Mouse (Mus musculus) frontal cortex, adult 2 months (tissue): Measurements from ENCODE around the gene Tinagl1. TPM values are rescaled to one million over a fixed set of nuclear protein-coding genes. Genes with fewer than 3 reads are reported as not detected.

Experiments used
- DNase-seq, 2 experiments: peaks; one replicate each; pipeline ENCODE4 v3.0.0; 2022; ENCODE audit warnings: low spot score in 1 of 2; ENCODE audit errors: extremely low spot score in 1 of 2
- polyA plus RNA-seq: library from polyadenylated mRNA; depleted of rRNA; stranded (reverse); fragments of >200 nt; gene quantifications from 2 replicates; pipeline ENCODE4 v1.2.3, GENCODE M21; 2012; rRNA removed

Gene Tinagl1
- polyA plus RNA-seq, 1 experiment = 12.1 TPM

DNA sequence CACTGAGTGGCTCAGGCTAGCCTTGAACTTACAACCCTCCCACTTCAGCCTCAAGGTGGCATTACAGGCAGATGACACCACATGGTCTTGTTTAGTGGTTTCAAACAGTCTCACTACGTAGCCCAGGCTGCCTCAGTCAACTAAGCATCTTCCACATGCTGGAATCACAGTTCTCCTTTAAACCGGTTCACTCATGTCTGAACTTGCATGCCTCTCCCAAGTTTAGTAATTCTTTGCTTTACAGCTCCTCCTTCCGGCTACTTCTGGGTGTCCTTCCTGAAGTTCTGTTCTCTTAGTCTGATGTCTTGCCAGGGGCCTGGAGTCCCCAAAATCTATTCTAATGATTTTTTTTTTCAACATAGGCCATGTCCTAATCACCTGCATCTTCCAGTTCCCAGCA lies 20.7 kb downstream of the Tinagl1 start:
- no peak for DNase-seq

DNA sequence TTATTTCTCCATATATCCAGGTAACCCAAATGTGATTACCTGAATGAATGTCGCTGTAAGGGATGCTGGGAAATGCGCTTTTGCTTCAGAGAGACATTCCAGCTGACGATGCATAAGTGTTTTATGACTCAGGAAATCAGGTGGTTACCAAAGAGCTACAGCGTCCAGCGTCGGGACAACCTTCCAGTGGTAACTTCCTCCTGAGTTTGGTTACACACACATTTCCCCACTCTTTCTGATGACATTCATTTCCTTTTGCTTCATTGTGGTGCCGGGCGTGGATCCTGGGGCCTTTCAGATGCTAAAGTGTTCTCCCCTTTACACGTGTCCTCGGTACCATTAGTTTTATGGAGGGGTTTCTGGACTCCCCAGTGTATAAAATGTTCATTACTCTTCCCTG lies 26.5 kb downstream of the Tinagl1 start:
- no peak for DNase-seq

DNA sequence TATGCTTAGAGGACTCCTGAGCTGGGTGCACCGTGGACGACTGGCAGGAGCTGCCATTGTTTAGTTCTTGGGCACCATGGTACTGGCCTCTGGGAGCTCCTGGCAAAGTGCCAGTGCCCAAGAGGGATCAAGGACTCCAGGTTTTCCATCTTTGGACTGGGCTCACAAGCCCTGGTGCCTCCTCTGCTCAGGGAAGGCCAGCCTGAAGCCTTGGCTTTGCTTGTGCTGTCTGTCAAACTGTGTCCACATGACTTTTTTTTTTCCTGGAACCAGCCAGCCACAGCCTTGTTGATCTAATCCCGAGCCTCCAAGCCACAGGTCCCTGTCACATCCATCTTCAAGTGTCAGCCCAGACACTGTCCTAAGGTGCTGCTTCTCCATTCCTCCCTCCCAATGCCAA lies 33.1 kb downstream of the Tinagl1 start:
- DNase-seq = no peak

DNA sequence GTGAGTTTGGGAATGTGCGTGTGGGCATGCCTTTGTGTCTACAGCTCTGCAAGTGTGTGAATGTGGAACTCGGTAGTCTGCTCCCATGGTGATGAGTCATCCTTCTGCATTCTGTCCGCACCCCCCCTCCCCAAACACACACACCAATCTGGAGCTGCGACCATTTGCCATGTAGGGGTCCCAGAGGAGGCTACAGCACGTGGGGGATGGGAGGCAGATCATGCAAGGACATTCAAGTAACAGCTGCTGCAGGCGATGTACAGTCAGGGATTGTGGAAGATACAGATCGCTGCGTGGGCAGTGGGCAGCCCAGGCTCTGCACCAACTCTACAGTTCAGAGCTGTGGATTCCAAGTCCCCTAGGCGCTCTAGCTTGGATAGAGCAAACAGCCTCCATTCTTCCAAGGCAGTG lies 33.9 kb downstream of the Tinagl1 start:
- DNase-seq = peak; percentile 22 to 69

DNA sequence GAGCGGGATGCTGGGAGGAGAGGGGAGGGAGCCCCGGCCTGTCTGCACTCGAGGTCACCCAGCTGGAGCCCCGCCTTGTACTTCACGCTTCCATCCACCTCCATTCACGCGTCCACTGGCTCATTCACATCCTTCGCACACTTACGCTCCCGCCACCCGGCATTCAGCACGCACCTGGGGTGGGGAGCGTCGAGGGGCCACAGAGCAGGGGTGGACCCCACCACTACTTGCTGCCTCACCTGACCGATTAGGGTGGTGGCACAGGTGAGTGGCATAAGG lies 35.8 kb downstream of the Tinagl1 start, which contains the start of gene Hcrtr1:
Hcrtr1 (minus strand) TSS at position 146 of the 279 bp plus-strand sequence.
- DNase-seq = no peak

DNA sequence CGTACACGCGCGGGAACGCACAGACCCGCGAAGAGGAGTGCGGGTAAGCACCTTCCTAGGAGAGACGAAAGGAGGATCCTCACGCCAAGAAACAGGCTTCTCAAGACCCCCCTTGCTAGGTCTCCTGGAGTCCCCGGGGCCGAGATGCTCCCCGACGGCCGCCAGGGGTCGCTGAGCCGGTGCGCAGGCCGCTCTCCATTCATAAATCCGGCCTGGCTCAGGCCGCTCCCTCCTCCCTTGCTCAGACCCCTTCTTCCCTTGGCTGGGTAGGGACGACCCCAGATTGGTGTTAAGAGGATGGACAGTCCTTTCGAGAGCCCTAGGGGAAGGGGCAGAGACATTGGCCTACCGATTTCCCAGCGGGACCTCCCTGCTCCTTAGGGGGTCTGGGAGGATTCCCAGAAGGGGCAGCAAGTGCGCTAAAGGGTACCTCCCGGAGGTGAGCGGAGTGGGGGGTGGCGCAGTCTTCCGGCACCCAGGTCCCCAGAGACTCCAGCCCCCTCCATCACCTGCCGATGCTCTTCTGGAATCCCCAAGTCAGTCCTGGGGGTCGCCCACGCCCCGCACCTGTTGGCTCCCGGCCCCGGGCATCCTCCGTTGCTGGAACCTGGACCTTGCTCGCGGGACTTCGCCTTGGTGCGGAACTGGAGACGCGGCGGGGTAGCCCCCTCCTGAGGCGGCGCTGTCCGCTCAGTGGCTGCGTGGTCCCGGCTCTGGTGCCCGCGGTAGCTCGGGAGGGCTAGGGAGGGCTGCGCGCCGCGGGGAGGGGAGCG lies 36.3 kb downstream of the Tinagl1 start:
- peak in 1 of 2 experiments; percentile 72 for DNase-seq

DNA sequence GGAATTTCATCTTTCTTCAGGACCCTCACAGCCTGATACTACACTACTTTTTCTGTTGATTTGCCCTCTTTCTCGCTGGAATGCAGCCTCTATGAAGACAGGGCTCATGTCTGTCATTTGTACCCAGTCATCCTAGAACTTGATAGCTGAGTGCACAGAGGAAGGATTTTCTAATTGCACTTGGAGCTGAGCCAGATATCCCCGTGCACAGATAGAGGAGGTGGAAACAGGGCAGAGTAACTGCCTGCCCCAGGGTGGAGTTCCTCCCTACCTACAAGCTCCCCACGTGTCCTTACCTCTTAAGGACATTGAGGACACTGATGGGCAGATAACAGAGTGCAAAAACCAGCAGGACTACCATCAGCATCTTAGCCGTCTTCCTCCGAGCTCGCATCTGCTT lies 41.5 kb downstream of the Tinagl1 start:
- DNase-seq = no peak

DNA sequence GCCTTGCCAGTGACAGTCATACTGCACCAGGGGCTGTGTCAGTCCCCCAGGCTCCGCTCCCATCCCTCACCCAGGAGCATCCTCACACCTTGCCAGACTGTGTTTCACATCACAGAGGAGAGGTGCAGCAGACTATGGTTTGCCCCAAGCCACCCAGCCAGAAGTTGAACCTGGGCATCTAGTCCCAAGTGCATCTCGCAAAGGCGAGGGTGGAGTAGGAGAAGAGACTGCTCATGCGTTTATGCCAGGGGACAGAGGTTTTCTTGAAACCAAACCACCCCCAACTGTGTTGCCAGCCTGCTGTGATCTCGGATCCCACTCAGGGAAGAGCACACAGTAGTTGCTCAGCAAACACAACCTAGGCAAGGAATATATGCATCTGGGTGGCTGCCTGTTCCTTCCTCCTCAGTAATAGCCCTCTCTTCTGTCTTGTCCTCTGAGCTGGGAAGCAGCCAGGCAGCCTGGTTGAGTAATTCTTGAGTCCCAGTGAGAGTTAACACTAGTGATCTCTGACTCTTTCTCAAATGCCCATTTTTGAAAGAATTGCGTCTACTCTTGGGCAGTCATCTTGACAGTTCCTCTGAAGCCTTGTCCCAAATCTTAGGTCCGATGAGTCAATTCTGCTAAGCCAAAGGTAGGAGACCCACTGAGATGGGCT lies 43.3 kb downstream of the Tinagl1 start:
- DNase-seq = no peak

DNA sequence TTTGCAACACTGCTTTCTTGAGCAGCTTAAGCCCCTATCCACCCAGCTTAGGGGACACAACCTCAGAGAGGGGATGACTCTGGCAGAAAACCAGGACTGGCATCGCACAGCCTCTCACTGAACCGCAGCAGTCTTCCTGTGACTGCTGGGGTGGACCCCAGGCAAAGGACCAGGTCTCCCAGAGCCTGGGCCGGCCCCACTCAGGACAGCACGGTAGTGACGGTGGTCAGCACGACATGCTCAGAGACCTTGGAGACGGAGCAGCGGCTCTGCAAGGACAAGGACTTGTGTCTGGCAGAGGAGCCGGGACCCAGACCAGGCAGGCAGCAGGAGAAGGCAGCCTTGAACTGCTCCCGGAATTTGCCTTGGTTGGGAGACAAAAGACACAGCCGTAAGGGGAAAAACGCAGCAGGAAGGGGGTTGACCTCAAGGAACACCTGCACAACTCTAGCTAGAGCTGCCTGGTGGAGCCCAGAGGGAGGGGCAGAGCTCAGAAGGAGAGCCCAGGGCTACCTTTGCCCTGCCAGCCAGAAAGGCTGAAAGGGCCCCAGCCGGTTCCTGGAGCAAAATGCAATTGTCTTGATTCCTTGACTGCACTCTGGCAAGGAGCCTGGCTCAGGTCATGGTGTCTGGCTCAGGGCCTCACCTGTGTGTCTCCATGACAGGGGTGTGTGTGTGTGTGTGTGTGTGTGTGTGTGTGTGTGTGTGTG lies 44.1 kb downstream of the Tinagl1 start:
- no peak for DNase-seq

DNA sequence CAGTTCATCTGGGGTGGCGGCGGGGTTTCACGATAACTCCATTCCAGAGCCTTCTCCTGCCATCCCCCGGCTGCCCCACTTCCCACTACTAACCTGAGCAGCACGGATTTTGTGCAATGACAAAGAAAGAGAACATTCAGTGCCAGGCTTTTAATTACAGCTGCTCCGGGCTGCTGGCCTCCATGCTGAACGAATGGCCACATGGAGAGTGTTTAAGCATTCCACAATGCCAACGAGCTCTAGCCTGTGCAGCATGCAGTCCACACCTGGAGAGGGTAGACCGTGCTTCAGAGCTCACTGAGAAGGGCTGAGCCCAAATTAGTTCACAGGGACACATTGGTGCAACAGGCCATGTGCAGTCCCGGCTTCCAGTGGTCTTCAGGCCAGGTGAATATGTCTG lies 44.8 kb downstream of the Tinagl1 start:
- DNase-seq = no peak

DNA sequence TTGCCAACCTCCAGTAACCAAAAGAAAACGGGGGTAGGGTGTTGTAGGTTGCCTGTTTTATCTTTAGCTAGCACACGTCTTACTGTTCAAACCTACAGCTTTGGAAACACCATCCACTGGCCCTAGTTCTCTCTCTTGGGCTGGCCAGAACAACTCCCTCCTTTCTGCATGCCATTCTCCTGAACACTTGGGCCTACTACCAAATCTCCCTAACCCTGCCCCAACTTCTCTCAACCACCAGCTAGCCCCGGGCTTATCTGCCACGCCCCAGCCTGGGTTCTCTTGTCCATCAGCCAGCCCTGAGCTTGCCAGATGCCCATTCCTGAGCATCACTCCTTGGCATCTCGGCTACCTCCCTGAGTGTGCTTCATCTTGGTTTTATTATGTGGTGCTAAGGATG lies 46.0 kb downstream of the Tinagl1 start:
- no peak for DNase-seq

DNA sequence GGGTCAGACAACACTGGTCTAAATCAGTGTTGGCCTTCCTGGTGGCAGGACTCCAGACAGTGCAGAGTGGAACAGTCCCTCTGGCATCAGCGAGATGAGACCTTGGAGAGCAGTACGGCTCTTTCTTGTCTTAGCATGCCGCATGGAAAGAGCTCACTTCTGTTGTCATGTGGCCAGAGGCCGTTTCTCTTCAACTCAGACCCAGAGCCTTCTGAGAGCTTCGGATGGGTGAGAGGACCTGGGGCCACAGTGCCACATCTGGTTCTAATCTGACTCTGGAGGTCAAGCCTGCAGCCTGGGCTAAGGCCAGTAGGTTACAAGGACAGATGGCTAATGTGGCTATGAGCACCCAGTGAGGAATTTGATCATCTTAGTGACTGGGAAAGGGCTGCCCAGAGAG lies 49.0 kb downstream of the Tinagl1 start:
- no peak for DNase-seq

DNA sequence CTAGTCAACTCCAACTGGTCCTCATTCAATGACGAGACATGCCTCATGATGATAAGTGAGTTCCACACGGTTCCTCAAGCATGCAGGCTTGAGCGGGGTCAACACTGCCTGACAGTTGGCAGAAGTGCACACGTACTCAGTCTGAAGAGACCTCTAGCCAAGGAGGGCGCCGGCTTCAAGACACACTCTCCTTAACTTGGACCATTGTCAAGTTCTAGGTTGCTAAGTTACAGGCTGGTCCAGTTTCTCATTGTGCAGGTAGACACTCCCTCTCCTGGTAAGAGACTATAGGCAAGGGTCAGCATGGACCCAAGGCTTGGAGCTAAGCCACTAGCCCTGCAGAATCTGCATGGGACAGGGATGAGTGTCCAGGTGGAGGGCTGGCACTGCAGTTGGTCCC lies 49.8 kb downstream of the Tinagl1 start:
- no peak for DNase-seq

DNA sequence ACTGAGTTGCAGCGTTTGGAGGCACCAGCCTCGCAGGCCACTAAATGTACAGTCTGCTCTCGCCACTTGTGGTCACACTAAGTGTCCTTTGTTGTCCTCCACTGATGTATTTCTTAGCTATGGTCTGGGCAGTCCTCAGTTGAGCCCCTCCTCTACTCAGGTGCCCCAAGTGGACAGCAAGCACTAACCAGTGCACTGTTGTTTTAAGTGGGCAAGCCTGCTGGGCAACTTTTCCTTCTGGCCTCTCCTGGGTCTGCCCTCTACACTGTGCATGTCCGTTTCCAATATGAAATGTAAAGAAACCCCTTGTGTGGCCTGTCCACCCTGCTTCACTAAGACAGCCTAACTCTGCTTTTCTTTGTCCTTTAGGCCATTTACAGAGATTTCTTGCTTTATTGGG lies 50.8 kb downstream of the Tinagl1 start:
- DNase-seq = no peak

DNA sequence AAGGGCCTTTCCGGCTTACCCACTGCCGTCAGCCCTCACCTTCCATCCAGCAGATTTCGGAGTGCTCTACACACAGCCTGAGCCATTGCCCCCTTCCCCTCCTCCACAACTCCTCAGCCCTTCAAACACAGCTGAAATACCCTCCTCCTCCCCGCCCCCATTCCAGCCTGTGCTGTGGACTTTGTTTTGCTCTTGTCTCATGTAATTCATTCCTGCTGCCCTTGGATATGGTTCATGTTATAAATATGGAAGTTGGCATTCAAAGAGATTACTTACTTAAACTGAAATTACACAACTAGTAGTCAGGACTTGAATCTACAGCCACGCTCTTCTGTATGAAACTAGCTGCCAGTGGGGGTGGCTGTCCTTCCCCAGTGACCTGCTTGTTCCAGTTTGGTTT lies 51.9 kb downstream of the Tinagl1 start:
- DNase-seq = no peak

DNA sequence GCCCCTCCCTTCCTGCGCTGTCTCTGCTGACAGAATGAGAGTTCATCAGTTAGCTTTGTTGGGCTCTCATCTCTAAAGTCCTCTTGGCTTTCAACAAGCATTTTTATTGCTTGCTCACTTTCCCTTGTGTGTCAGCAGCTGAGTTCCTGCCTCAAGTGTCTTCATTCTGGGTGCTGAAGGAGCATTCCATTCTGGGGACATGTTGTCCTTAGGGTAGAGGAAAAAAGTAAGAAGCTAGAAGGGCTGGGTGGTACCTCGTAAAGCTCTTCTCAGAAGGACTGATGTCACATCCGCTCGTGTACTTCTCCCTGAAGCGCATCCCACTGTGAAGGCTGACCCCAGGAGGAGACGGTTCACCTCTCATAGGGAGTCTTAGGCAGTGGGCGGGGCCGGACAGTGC lies 53.4 kb downstream of the Tinagl1 start:
- DNase-seq = no peak

DNA sequence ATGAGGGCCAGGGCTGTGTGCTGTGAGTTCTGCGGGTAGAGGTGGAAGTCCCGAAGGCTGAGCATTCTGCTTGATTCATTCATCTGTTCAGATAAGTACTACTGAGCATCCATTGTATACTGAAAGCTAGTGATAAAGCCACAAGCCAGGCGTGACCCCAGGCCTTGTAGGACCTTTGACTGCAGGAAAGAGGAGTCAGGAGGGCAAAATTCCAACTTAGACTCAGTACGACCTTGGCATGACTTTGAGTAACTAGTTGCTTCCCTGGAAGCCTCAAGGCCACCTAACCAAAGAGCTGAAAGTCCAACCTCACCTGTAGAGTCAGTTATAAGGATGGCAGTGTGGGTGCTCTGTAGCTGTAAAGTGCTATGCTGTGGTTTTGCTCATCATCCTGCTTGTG lies 54.2 kb downstream of the Tinagl1 start:
- no peak for DNase-seq

Other genes starting within 250 kb of the Tinagl1 start
- gene Spocd1, start 245.9 kb downstream of the Tinagl1 start, polyA plus RNA-seq = 0.40 TPM in 2 replicates
- gene Adgrb2, start 190.3 kb downstream of the Tinagl1 start, polyA plus RNA-seq = 263 and 272 TPM in 2 replicates
- 40.4 and 40.6 TPM in 2 replicates for gene Col16a1, start 127.3 kb downstream of the Tinagl1 start, polyA plus RNA-seq
- gene Pef1, start 72.6 kb downstream of the Tinagl1 start, polyA plus RNA-seq = 73.5 and 75.2 TPM in 2 replicates
- gene Hcrtr1, start 35.8 kb downstream of the Tinagl1 start, polyA plus RNA-seq = 2.8 and 3.9 TPM in 2 replicates
- not detected in 2 replicates for gene Gm853, start 47.3 kb upstream of the Tinagl1 start, polyA plus RNA-seq
- 6.9 and 8.4 TPM in 2 replicates for gene Serinc2, start 104.1 kb upstream of the Tinagl1 start, polyA plus RNA-seq
- gene Fabp3, start 133.5 kb upstream of the Tinagl1 start, polyA plus RNA-seq = 248 and 255 TPM in 2 replicates
- gene Gm10570, start 133.6 kb upstream of the Tinagl1 start, polyA plus RNA-seq = 1.2 and 2.3 TPM in 2 replicates
- 68.0 and 80.2 TPM in 2 replicates for gene Zcchc17, start 184.8 kb upstream of the Tinagl1 start, polyA plus RNA-seq
- gene Snrnp40, start 185.0 kb upstream of the Tinagl1 start, polyA plus RNA-seq = 33.7 and 35.3 TPM in 2 replicates